Mouse (Mus musculus) heart, postnatal 0 days (tissue): ENCODE results near the gene Trit1. TPM values are rescaled to one million over a fixed set of nuclear protein-coding genes. Genes with fewer than 3 reads are reported as not detected.

Experiments used
- ATAC-seq: fragments of 200-750 bp; cut with Nextera tagmentation; 2 replicates; pipeline ENCODE4 v1.8.0; 2017; ENCODE audit warnings: low read depth, moderate number of reproducible peaks, moderate library complexity; ENCODE audit not compliant: insufficient read depth
- DNase-seq: peaks from one replicate; pipeline ENCODE4 v3.0.0-alpha.2; 2016; ENCODE audit warnings: low spot score
- H3K27ac ChIP-seq: fragments of 300-500 bp; sonication (generic); 2 replicates; pipeline ENCODE4 v1.5.1; 2014; ENCODE audit warnings: low read depth, mild to moderate bottlenecking
- H3K27me3 ChIP-seq: fragments of 300-500 bp; sonication (generic); 2 replicates; pipeline ENCODE4 v1.6.1; 2014; ENCODE audit warnings: low read length, mixed read lengths; ENCODE audit not compliant: control insufficient read depth, insufficient read depth
- H3K36me3 ChIP-seq: fragments of 300-500 bp; sonication (generic); replicated peaks from 2 replicates; pipeline ENCODE4 v1.6.1; 2014; ENCODE audit warnings: low read length, mixed read lengths; ENCODE audit not compliant: control insufficient read depth, insufficient read depth
- H3K4me1 ChIP-seq: fragments of 300-500 bp; sonication (generic); 2 replicates; pipeline ENCODE4 v1.6.1; 2014; ENCODE audit warnings: antibody characterized with exemption; ENCODE audit not compliant: control insufficient read depth, insufficient read depth
- H3K4me2 ChIP-seq: fragments of 300-500 bp; sonication (generic); 2 replicates; pipeline ENCODE4 v1.6.1; 2014; ENCODE audit warnings: low read depth, mild to moderate bottlenecking, low read length, moderate library complexity
- H3K4me3 ChIP-seq: fragments of 300-500 bp; sonication (generic); 2 replicates; pipeline ENCODE4 v1.5.1; 2014; ENCODE audit warnings: low read depth, low read length
- H3K9ac ChIP-seq: fragments of 300-500 bp; sonication (generic); replicated peaks from 2 replicates; pipeline ENCODE4 v1.6.1; 2014; ENCODE audit warnings: low read depth, low read length, mixed read lengths
- H3K9me3 ChIP-seq: fragments of 300-500 bp; sonication (generic); replicated peaks from 2 replicates; pipeline ENCODE4 v1.6.1; 2016; ENCODE audit warnings: low read length; ENCODE audit not compliant: control insufficient read depth
- CTCF ChIP-seq: IDR thresholded peaks from 2 replicates; pipeline ENCODE4 v1.5.1; 2016; ENCODE audit warnings: antibody characterized with exemption, control low read depth, low read depth
- EP300 ChIP-seq: IDR thresholded peaks from 2 replicates; pipeline ENCODE4 v1.6.1; 2016; ENCODE audit warnings: antibody characterized with exemption, low read depth
- WGBS: fragments of 180-500 bp; shearing (Covaris S2); extraction: QIAGEN DNeasy Blood & Tissue Kit; methylation state at CpG from one replicate; pipeline ENCODE4 v1.1.7; 2014; 5-methylcytosine and 5-hydroxymethylcytosine counted together
- polyA plus RNA-seq: library from polyadenylated mRNA; unstranded; fragments of >200 nt; fragmentation: Nextera tagmentation; extraction: Ambion mirVana; gene quantifications from 2 replicates; pipeline ENCODE4 v1.2.1, GENCODE M21; 2015
- total RNA-seq: library from RNA; depleted of rRNA; stranded (reverse); fragments of >200 nt; gene quantifications from 2 replicates; pipeline ENCODE4 v1.2.3, GENCODE M21; 2014; ENCODE audit warnings: low replicate concordance

The Trit1 gene
- total and polyA plus RNA-seq, 2 experiments from 2014 or later: 8.7 to 13.4 TPM

DNA sequence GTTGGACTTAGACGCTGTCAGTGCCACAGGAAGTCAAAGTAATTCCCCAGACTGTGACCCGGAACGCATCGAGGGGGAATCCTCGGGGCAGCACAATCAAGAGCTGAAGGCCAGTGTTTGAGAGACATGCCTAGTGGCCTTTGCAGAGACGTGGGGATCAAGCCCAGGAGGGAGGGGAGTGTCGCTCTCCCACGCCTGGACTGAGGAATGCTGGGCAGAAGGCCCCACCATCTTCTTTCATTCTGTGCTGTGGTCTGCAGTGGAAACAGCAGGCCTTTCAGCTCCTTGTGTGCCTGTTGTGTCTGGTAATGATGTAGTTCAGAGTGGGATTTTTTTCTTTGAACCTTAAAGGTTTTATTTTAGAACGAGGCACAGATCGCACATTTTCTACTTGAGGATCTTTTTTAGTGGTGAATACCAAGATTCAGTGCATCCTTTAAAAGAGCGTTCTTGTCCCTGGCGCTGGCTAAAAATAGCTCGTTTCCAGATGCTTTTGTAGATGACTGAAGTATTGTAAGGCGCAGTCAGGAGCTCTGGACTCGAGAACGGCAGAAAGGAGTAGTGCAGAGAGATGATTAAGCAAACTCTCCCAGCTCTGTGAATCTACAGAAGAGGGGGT, 37.9 kb downstream of the Trit1 start:
- Histone ChIP-seq H3K36me3 (peaks cover 60% of the 10 kb centered on the region), H3K27me3 (peaks cover 24% of the 10 kb centered on the region), H3K27ac (no peak overlapping the region), H3K4me3 (no peak overlapping the region), H3K9ac (no peak overlapping the region), H3K9me3 (no peaks in the 10 kb centered on the region), H3K4me1 (peaks cover 16% of the 10 kb centered on the region; the same call in 1 of the 2 replicates), H3K4me2 (no peak overlapping the region)
- no peak for ATAC-seq
- WGBS: 68% methylated on average over 16 of the region's 16 CpGs
- no peak for TF ChIP-seq CTCF
- TF ChIP-seq EP300: no peak
- DNase-seq: no peak

DNA sequence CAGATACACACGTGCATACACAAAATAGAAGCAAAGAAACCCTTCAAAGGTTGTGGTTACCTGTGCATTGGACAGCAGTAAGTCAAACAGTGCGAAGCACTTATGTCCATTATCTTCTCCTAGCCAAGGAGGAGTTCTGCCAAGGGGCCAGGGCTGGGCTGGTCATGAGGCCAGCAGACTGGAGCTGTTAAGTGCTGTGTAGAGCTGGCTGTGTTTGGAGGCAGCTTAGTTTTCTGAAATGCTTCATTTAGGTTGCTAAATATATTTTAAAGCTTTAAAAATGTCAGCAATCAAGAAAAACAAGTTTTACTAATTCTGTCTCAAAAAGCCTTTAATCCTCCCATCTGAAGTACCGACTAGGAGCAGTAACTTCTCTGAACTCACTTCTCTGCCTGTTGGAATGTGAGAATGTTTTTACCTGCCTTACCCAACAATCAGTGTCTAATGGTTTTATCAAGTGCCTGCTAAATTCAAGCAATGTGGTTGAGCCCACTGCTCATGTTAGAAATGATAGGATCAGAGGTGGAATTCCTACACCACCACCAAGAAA, 40.2 kb downstream of the Trit1 start:
- no peak overlapping the region for H3K27ac ChIP-seq
- DNase-seq (no peak), ATAC-seq (no peak)
- WGBS: 68% methylated on average over 3 of the region's 3 CpGs
- TF ChIP-seq EP300 (no peak), CTCF (no peak)
- H3K4me3 ChIP-seq: no peak overlapping the region
- H3K4me1 ChIP-seq: no peaks in the 10 kb centered on the region
- no peaks in the 10 kb centered on the region for H3K9me3 ChIP-seq
- H3K36me3 ChIP-seq: peaks cover 51% of the 10 kb centered on the region
- H3K27me3 ChIP-seq: peaks cover 18% of the 10 kb centered on the region
- no peak overlapping the region for H3K4me2 ChIP-seq
- H3K9ac ChIP-seq: no peak overlapping the region

DNA sequence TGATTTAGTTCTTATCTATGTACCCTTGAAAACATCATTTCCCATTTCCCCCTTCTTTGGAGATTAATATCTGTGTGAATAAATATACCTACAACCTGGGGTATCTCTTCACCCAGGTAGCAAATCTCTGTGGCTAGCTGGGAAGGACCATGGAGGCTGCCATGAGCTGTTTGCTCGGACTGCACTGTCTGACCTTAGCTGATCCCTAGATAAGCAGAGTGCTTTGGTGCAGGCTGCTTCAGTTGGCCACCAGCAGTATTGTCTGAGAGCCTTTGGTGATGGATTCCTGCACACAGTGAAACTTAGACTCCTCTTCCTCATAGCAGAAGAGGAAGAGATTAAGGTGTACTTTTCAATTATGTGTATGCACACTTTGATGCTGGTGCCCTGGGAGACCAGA, 41.6 kb downstream of the Trit1 start:
- WGBS: 41% methylated on average over 1 of the region's 1 CpGs
- no peak for TF ChIP-seq CTCF
- TF ChIP-seq EP300: no peak

DNA sequence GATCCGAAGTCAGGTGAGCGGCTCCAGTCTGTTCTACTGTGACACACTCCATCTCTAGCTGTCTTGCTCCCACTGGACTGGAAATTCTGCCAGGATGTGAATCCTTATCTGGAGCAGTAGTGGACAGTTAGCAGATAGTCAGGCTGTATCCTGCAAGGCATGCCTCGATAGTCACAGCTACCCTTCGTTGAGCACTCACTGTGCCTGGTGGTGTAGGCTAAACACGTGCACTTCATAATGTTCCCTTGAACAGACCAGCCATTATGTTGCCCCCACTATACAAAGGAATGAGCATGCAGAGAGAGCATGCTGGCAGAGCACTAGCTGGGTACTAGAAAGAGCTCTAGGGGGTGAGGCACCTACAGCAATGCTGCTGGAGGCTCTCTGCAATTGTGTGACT, 45.3 kb downstream of the Trit1 start:
- TF ChIP-seq EP300: no peak
- no peak for TF ChIP-seq CTCF
- H3K9me3 ChIP-seq: no peaks in the 10 kb centered on the region

More for the DNA sequence above, 41.6 kb downstream of the Trit1 start:
- H3K27me3 ChIP-seq: peaks cover 5% of the 10 kb centered on the region
- no peaks in the 10 kb centered on the region for H3K4me1 ChIP-seq
- no peak for DNase-seq
- no peak overlapping the region for H3K4me2 ChIP-seq
- no peak overlapping the region for H3K4me3 ChIP-seq
- ATAC-seq: no peak
- no peak overlapping the region for H3K27ac ChIP-seq
- H3K9me3 ChIP-seq: no peaks in the 10 kb centered on the region
- H3K36me3 ChIP-seq: peaks cover 38% of the 10 kb centered on the region
- H3K9ac ChIP-seq: no peak overlapping the region

DNA sequence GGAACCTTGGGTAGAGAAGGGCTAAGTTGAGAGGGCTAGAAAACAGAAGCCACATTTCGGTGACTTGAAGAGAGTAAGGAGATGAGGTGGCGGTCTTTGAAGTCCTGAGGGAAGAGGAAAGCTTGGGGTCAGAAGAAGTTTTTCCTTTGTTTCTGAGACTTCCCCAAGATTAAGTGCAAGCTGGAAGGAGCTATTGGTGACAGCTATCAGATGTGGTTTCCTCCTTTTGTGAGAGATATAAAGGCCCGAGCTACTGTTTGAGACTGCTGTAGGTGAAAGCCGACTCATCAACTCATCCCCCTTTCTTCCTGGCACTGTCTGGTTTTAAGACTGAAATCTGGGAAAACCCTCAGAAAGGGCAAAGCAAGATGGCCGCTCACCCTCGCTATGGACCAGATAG, 52.2 kb downstream of the Trit1 start:
- ATAC-seq (no peak), DNase-seq (no peak)
- no peak overlapping the region for H3K9ac ChIP-seq
- H3K36me3 ChIP-seq: no peaks in the 10 kb centered on the region
- H3K4me2 ChIP-seq: no peak overlapping the region
- H3K4me3 ChIP-seq: no peak overlapping the region
- no peak overlapping the region for H3K27ac ChIP-seq
- WGBS: 60% methylated on average over 6 of the region's 6 CpGs
- no peak for TF ChIP-seq CTCF
- no peaks in the 10 kb centered on the region for H3K9me3 ChIP-seq
- no peaks in the 10 kb centered on the region for H3K4me1 ChIP-seq
- H3K27me3 ChIP-seq: peaks cover 21% of the 10 kb centered on the region

More for the DNA sequence above, 45.3 kb downstream of the Trit1 start:
- Histone ChIP-seq H3K27ac (no peak overlapping the region), H3K9ac (no peak overlapping the region), H3K4me1 (no peaks in the 10 kb centered on the region), H3K4me2 (no peak overlapping the region), H3K36me3 (0 out of 2 replicates have a peak, but pooled peaks cover 3% of the 10 kb centered on the region), H3K4me3 (no peak overlapping the region), H3K27me3 (no peaks in the 10 kb centered on the region)
- DNase-seq: no peak
- WGBS: 37% methylated on average over 5 of the region's 5 CpGs
- ATAC-seq: no peak
